Mouse (Mus musculus): ENCODE results near the gene Olfr228. TPM values are rescaled to one million over a fixed set of nuclear protein-coding genes. Genes with fewer than 3 reads are reported as not detected.

Gene Olfr228
- total RNA-seq (2012; rRNA removed) (not detected in 2 replicates), polyA plus RNA-seq (2012; ENCODE audit: insufficient read depth in 1 of 2, insufficient read length in 2 of 2, low read depth in 1 of 2, low replicate concordance in 2 of 2, missing spikeins in 1 of 2) (not detected)

GRCm38 (mm10) chr2:86487286-86487685, at the start of gene Olfr228:
Gene Olfr228 (minus strand): TSS chr2:86487386.
- Histone ChIP-seq H3K9ac (ENCODE audit: control insufficient read depth, low read depth, low read length, poor library complexity, severe bottlenecking) (no peak within 1 kb of the TSS), H3K4me1 (ENCODE audit: control insufficient read depth in 1 of 2, insufficient read depth in 2 of 2, low read length in 2 of 2) (no peaks in the 10 kb centered on the region), H3K4me3 (ENCODE audit: control insufficient read depth in 1 of 2, insufficient read depth in 1 of 2, low read depth in 2 of 2, low read length in 2 of 2) (no peak within 1 kb of the TSS), H3K36me3 (ENCODE audit: control insufficient read depth in 1 of 2, insufficient read depth in 2 of 2, low read length in 2 of 2) (no peaks in the 10 kb centered on the region), H3K27ac (ENCODE audit: control insufficient read depth, low read depth, low read length) (no peak within 1 kb of the TSS), H3K27me3 (ENCODE audit: control insufficient read depth in 1 of 2, insufficient read depth in 2 of 2, low read length in 2 of 2) (no peaks in the 10 kb centered on the region), H3K79me2 (ENCODE audit: control insufficient read depth, insufficient read depth, low read length, poor library complexity) (no peaks in the 10 kb centered on the region), H3K9me3 (replicated peaks; ENCODE audit: insufficient read depth, low read length) (no peaks in the 10 kb centered on the region)
- DNase-seq (ENCODE audit: low read depth, low spot score), result no peak
- TF ChIP-seq BHLHE40 (IDR thresholded peaks at IDR 0.05; ENCODE audit: borderline replicate concordance, low read depth, low read length), result no peak
- no peak for TF ChIP-seq CTCF (IDR thresholded peaks at IDR 0.05 in 2 of 3, conservative IDR thresholded peaks at IDR 0.05 in 1 of 3; ENCODE audit: control insufficient read depth in 1 of 3, insufficient read depth in 1 of 3, low read depth in 2 of 3, low read length in 3 of 3, poor library complexity in 1 of 3, severe bottlenecking in 1 of 3)
- TF ChIP-seq GABPA (IDR thresholded peaks at IDR 0.05; ENCODE audit: low read depth, low read length), result no peak
- TF ChIP-seq CHD2 (IDR thresholded peaks at IDR 0.05; ENCODE audit: low read length), result no peak
- no peak for TF ChIP-seq SIN3A (IDR thresholded peaks at IDR 0.05; ENCODE audit: low read length)
- TF ChIP-seq MYB (IDR thresholded peaks at IDR 0.05; ENCODE audit: low read depth, low read length), result no peak
- TF ChIP-seq RCOR1 (IDR thresholded peaks at IDR 0.05; ENCODE audit: low read depth, low read length), result no peak
- TF ChIP-seq MXI1 (IDR thresholded peaks at IDR 0.05; ENCODE audit: low read depth, low read length), result no peak
- TF ChIP-seq ETS1 (IDR thresholded peaks at IDR 0.05; ENCODE audit: low read depth, low read length), result no peak
- no peak for TF ChIP-seq KAT2A (conservative IDR thresholded peaks at IDR 0.05; ENCODE audit: low read depth, low read length)
- TF ChIP-seq EP300 (IDR thresholded peaks at IDR 0.05; ENCODE audit: low read depth in 1 of 2, low read length in 2 of 2), result no peak
- no peak for TF ChIP-seq NRF1 (IDR thresholded peaks at IDR 0.05; ENCODE audit: insufficient read depth, low read depth, low read length, poor library complexity, severe bottlenecking)

DNA sequence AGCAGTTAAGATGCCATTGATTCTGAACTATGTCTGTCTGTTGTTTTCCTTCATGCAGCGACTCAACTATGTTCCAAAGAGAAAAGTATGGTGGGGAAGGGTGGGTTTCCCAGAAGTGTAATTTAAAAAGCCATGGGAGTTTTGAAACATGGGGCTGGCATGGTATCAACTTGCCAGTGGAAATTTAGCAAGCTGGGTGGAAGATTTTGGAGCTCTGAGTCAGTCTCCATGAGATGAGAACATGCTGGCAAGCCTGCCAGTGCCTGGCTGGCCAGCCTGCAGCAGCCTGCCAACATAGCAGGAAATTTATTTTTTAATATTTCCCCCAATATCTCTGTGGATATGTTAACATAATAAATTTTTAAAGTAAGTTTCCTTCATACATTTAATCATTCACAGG, 43.8 kb upstream of the Olfr228 start:
- H3K36me3 ChIP-seq (ENCODE audit: control insufficient read depth in 1 of 2, insufficient read depth in 2 of 2, low read length in 2 of 2), result no peaks in the 10 kb centered on the region
- no peaks in the 10 kb centered on the region for H3K27me3 ChIP-seq (ENCODE audit: control insufficient read depth in 1 of 2, insufficient read depth in 2 of 2, low read length in 2 of 2)
- TF ChIP-seq TAL1 (IDR thresholded peaks at IDR 0.05; ENCODE audit: low read length) (no peak), CHD1 (IDR thresholded peaks at IDR 0.05; ENCODE audit: low read depth, low read length) (no peak), GABPA (IDR thresholded peaks at IDR 0.05; ENCODE audit: low read depth, low read length) (no peak), MAX (IDR thresholded peaks at IDR 0.05; ENCODE audit: low read length) (no peak), USF2 (IDR thresholded peaks at IDR 0.05; ENCODE audit: borderline replicate concordance in 1 of 2, insufficient read depth in 1 of 2, low read depth in 1 of 2, low read length in 2 of 2) (no peak), MEF2A (IDR thresholded peaks at IDR 0.05; ENCODE audit: extremely low read depth, insufficient replicate concordance, low read depth, low read length, poor library complexity, severe bottlenecking) (no peak), MAFK (IDR thresholded peaks at IDR 0.05; ENCODE audit: borderline replicate concordance, low read depth, low read length) (no peak), KAT2A (conservative IDR thresholded peaks at IDR 0.05; ENCODE audit: low read depth, low read length) (no peak), POLR2AphosphoS2 (IDR thresholded peaks at IDR 0.05; ENCODE audit: low read length) (no peak), POLR2AphosphoS5 (IDR thresholded peaks at IDR 0.05; ENCODE audit: borderline replicate concordance, low read depth, low read length) (no peak), MYC (IDR thresholded peaks at IDR 0.05; ENCODE audit: low read depth, low read length) (no peak), RCOR1 (IDR thresholded peaks at IDR 0.05; ENCODE audit: low read depth, low read length) (no peak), SMC3 (IDR thresholded peaks at IDR 0.05; ENCODE audit: low read depth, low read length) (no peak), POLR2A (IDR thresholded peaks at IDR 0.05; ENCODE audit: control insufficient read depth in 1 of 2, insufficient read depth in 1 of 2, low read depth in 1 of 2, low read length in 2 of 2, poor library complexity in 1 of 2) (no peak), ZC3H11A (IDR thresholded peaks at IDR 0.05; ENCODE audit: low read depth, low read length) (no peak), GATA1 (IDR thresholded peaks at IDR 0.05; ENCODE audit: low read depth, low read length) (no peak), EP300 (IDR thresholded peaks at IDR 0.05; ENCODE audit: low read depth in 1 of 2, low read length in 2 of 2) (no peak), NRF1 (IDR thresholded peaks at IDR 0.05; ENCODE audit: insufficient read depth, low read depth, low read length, poor library complexity, severe bottlenecking) (no peak), MAZ (IDR thresholded peaks at IDR 0.05; ENCODE audit: low read depth, low read length) (no peak)
- H3K4me3 ChIP-seq (ENCODE audit: control insufficient read depth in 1 of 2, insufficient read depth in 1 of 2, low read depth in 2 of 2, low read length in 2 of 2), result no peak overlapping the region
- H3K79me2 ChIP-seq (ENCODE audit: control insufficient read depth, insufficient read depth, low read length, poor library complexity), result no peaks in the 10 kb centered on the region
- no peak for DNase-seq (ENCODE audit: low read depth, low spot score)
- no peak overlapping the region for H3K9ac ChIP-seq (ENCODE audit: control insufficient read depth, low read depth, low read length, poor library complexity, severe bottlenecking)
- H3K4me1 ChIP-seq (ENCODE audit: control insufficient read depth in 1 of 2, insufficient read depth in 2 of 2, low read length in 2 of 2), result no peaks in the 10 kb centered on the region
- no peaks in the 10 kb centered on the region for H3K9me3 ChIP-seq (replicated peaks; ENCODE audit: insufficient read depth, low read length)
- H3K27ac ChIP-seq (ENCODE audit: control insufficient read depth, low read depth, low read length), result no peak overlapping the region
